Mouse (Mus musculus) hindbrain, embryonic 14.5 days (tissue): ENCODE measurements around the gene Miga1. TPM values are rescaled to one million over a fixed set of nuclear protein-coding genes. Genes with fewer than 3 reads are reported as not detected.

Experiments
- ATAC-seq: fragments of 200-750 bp; cut with Nextera tagmentation; 2 replicates; pipeline ENCODE4 v1.8.0; 2017; ENCODE audit warnings: moderate number of reproducible peaks, mild to moderate bottlenecking, moderate TSS enrichment, moderate library complexity; ENCODE audit not compliant: low FRiP score
- DNase-seq: peaks from one replicate; pipeline ENCODE4 v3.0.0-alpha.2; 2015; ENCODE audit warnings: low spot score
- H3K27ac ChIP-seq: fragments of 300-500 bp; sonication (generic); 2 replicates; pipeline ENCODE4 v1.5.1; 2014; ENCODE audit warnings: mild to moderate bottlenecking, moderate library complexity
- H3K27me3 ChIP-seq: fragments of 300-500 bp; sonication (generic); 2 replicates; pipeline ENCODE4 v1.6.1; 2014; ENCODE audit warnings: mild to moderate bottlenecking, low read length, mixed read lengths; ENCODE audit not compliant: control insufficient read depth, insufficient read depth
- H3K36me3 ChIP-seq: fragments of 300-500 bp; sonication (generic); replicated peaks from 2 replicates; pipeline ENCODE4 v1.6.1; 2014; ENCODE audit not compliant: control insufficient read depth, insufficient read depth
- H3K4me1 ChIP-seq: fragments of 300-500 bp; sonication (generic); replicated peaks from 2 replicates; pipeline ENCODE4 v1.6.1; 2014; ENCODE audit warnings: antibody characterized with exemption, low read length, mixed read lengths; ENCODE audit not compliant: control insufficient read depth, insufficient read depth
- H3K4me2 ChIP-seq: fragments of 300-500 bp; sonication (generic); replicated peaks from 2 replicates; pipeline ENCODE4 v1.6.1; 2014; ENCODE audit warnings: mild to moderate bottlenecking, moderate library complexity
- H3K4me3 ChIP-seq: fragments of 300-500 bp; sonication (generic); replicated peaks from 2 replicates; pipeline ENCODE4 v1.5.1; 2014; ENCODE audit warnings: mild to moderate bottlenecking, low read length
- H3K9ac ChIP-seq: fragments of 300-500 bp; sonication (generic); 2 replicates; pipeline ENCODE4 v1.6.1; 2014
- H3K9me3 ChIP-seq: fragments of 300-500 bp; sonication (generic); 2 replicates; pipeline ENCODE4 v1.6.1; 2016; ENCODE audit warnings: low read length; ENCODE audit not compliant: control insufficient read depth
- WGBS: fragments of 180-500 bp; shearing (Covaris S2); extraction: QIAGEN DNeasy Blood & Tissue Kit; methylation state at CpG from one replicate; pipeline ENCODE4 v1.1.7; 2014; 5-methylcytosine and 5-hydroxymethylcytosine counted together
- polyA plus RNA-seq: library from polyadenylated mRNA; unstranded; fragments of >200 nt; fragmentation: Nextera tagmentation; extraction: Ambion mirVana; gene quantifications from 2 replicates; pipeline ENCODE4 v1.2.1, GENCODE M21; 2014

Miga1 gene
- polyA plus RNA-seq, 1 experiment from 2014 or later = 18.9 TPM

- no peak overlapping the region for H3K27ac ChIP-seq
- no peaks in the 10 kb centered on the region for H3K27me3 ChIP-seq
- H3K9ac ChIP-seq = no peak overlapping the region
- H3K4me2 ChIP-seq = no peak overlapping the region
- H3K36me3 ChIP-seq = peaks cover 94% of the 10 kb centered on the region
- no peaks in the 10 kb centered on the region for H3K4me1 ChIP-seq
- 95% methylated on average over 5 of the region's 5 CpGs for WGBS
- DNase-seq = no peak
- H3K9me3 ChIP-seq = no peaks in the 10 kb centered on the region
- no peak overlapping the region for H3K4me3 ChIP-seq
- no peak for ATAC-seq
Observed at GRCm38 (mm10) chr3:152229271-152229670, 110.9 kb downstream of the Miga1 start.

DNA sequence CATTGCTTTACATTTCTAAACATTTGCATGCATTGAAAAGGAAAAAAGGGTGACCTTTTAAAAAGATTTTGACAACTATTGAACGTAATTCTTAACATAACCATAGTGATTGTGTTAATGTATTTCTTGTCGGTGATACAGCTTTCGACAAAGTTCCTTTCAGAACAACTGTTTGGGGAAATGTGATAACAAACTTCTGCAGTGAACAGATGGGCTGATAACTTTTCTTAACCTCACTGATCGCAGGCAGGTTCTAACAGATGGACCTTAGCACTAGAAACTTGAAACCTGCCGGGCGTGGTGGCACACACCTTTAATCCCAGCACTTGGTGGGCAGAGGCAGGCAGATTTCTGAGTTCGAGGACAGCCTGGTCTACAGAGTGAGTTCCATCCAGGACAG, 111.4 kb downstream of the Miga1 start:
- Histone ChIP-seq H3K4me3 (no peak overlapping the region), H3K9me3 (no peaks in the 10 kb centered on the region), H3K9ac (no peak overlapping the region), H3K36me3 (peaks cover 94% of the 10 kb centered on the region), H3K27me3 (no peaks in the 10 kb centered on the region), H3K27ac (no peak overlapping the region), H3K4me1 (no peaks in the 10 kb centered on the region), H3K4me2 (no peak overlapping the region)
- 94% methylated on average over 7 of the region's 7 CpGs for WGBS
- ATAC-seq (no peak), DNase-seq (no peak)

- DNase-seq (no peak), ATAC-seq (no peak)
- 94% methylated on average over 7 of the region's 7 CpGs for WGBS
- Histone ChIP-seq H3K4me2 (no peak overlapping the region), H3K36me3 (peaks cover 96% of the 10 kb centered on the region), H3K27me3 (no peaks in the 10 kb centered on the region), H3K4me3 (no peak overlapping the region), H3K27ac (no peak overlapping the region), H3K9me3 (no peaks in the 10 kb centered on the region), H3K9ac (no peak overlapping the region), H3K4me1 (no peaks in the 10 kb centered on the region)
Observed at GRCm38 (mm10) chr3:152225906-152226305, 114.3 kb downstream of the Miga1 start.

GRCm38 (mm10) chr3:152224918-152225317, 115.3 kb downstream of the Miga1 start:
- Histone ChIP-seq H3K4me2 (no peak overlapping the region), H3K27ac (no peak overlapping the region), H3K4me1 (no peaks in the 10 kb centered on the region), H3K27me3 (no peaks in the 10 kb centered on the region), H3K9me3 (no peaks in the 10 kb centered on the region), H3K36me3 (peaks cover 96% of the 10 kb centered on the region), H3K4me3 (no peak overlapping the region), H3K9ac (no peak overlapping the region)
- DNase-seq = no peak
- no peak for ATAC-seq

Other genes starting within 250 kb of the Miga1 start
- gene Gipc2, start 174.2 kb downstream of the Miga1 start, polyA plus RNA-seq = 9.2 and 11.7 TPM in 2 replicates
- 40.0 and 46.5 TPM in 2 replicates for gene Dnajb4, start 130.1 kb downstream of the Miga1 start, polyA plus RNA-seq
- 208 and 210 TPM in 2 replicates for gene Fubp1, start 130.0 kb downstream of the Miga1 start, polyA plus RNA-seq
- 0.33 and 1.8 TPM in 2 replicates for gene Nexn, start 74.1 kb downstream of the Miga1 start, polyA plus RNA-seq
- gene Usp33, start 6.1 kb upstream of the Miga1 start, polyA plus RNA-seq = 108 and 113 TPM in 2 replicates
- gene Zzz3, start 55.1 kb upstream of the Miga1 start, polyA plus RNA-seq = 32.3 and 38.0 TPM in 2 replicates